Mouse (Mus musculus) kidney, adult 18-20 months (tissue): ENCODE measurements around the gene Olfr1248.
"Not testable (repeated sequence)": the region's sequence is repeated elsewhere in the genome, so short reads cannot be mapped to it uniquely, and the experiment has no call there.

Source experiments
- DNase-seq: peaks from one replicate; pipeline ENCODE4 v3.0.0; 2021

Gene Olfr1248

DNA sequence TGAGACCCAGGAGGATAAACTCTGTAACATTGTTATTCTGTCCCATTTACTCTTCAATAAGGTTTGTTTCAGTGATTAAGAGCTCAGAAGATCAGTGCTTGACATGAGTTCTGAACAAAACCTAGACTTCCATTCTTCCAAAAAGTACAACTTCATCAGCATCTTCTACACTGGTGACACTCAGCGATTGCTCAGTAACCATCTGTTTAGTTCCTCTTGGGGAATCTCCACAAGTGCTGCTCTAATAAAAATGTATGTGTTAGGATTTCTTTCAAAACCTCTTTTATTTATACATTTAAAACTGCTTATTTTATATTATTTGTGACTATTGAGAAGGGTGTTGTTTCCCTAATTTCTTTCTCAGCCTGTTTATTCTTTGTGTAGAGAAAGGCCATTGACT lies at the start of gene Olfr1248:
Gene Olfr1248, minus strand, starts transcription at position 101 of the 400 bp plus-strand sequence.
- not testable (repeated sequence) for DNase-seq

DNA sequence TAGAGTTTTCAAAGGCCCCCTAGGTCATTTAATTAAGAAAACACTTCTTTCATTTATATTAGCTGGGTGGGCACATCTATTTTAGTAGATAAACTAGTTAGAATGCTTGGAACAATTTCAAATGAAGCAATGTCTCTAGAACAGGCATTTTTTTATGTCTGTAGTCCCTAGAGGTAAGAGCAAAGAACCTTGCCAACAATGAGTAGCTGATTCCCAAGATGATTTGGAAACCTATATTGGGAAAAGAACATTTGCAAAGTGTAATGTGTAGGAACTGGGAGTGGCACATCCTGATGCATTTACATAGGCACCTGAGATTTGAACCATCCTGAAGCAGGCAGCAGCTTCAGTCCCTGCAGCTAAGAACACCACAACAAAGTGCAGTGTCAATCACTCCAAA lies 43.3 kb upstream of the Olfr1248 start, which contains the start of gene Olfr1250:
Gene Olfr1250, minus strand, starts transcription at position 101 of the 400 bp plus-strand sequence.
- no peak for DNase-seq

DNA sequence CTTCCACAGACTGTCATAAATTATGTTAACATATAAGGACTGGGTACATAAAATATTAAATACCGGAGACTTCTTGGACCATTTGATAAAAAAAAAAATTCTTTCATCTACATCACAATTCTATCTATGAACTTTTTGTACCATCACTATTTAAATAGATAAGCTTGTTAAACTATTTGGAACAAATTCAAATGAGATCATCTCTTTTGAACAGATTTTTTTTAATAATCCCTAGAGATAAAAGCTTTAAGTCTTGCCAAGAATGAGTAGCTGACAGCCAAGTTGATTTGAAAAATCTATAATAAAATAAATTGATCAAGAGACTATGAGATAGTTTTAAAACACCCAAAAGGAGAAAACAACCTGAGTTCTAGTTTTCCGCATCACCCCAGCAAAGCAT lies 16.8 kb upstream of the Olfr1248 start, which contains the start of gene Olfr1249:
Gene Olfr1249, minus strand, starts transcription at position 101 of the 400 bp plus-strand sequence.
- DNase-seq, result no peak

DNA sequence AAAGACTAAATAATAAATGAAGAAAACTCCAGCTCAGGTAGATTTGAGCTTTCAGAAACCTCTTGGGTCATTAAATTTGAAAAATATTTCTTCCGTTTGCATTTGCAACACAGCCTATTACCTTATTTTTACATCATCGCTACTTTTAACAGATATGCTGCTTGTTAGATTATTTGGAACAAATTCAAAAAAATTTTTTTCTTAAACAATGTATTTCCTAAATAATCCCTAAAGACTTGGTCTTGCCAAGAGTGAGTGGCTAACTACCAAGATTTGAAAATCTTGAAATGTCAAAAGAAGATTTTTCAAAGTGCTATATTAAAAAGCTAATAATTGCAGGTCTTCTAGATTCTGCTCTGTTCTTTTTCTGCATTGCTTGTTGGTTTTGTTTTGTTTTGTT lies 4.0 kb downstream of the Olfr1248 start, which contains the start of gene Olfr1247:
Gene Olfr1247, minus strand, starts transcription at position 101 of the 400 bp plus-strand sequence.
- no peak for DNase-seq

DNA sequence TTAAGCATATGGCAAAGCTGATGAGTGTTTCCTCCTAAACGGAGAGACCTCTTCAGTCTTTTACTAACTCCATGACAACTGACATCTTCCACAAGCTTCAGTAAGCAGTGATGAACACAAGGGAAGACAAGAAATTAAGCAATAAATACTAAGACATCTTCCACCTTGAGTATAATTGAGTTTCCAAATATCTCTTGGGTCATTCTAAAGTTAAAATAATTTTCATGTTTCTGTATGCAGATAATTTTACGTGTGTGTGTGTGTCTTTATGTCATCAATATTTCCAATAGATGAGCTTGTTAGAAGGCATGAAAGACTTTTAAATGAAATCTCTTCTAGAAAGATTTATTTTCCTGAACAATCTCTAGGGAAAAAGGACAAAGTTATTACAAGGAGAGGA lies 25.0 kb downstream of the Olfr1248 start, which contains the start of gene Olfr1246:
Gene Olfr1246, minus strand, starts transcription at position 101 of the 400 bp plus-strand sequence.
- no peak for DNase-seq

DNA sequence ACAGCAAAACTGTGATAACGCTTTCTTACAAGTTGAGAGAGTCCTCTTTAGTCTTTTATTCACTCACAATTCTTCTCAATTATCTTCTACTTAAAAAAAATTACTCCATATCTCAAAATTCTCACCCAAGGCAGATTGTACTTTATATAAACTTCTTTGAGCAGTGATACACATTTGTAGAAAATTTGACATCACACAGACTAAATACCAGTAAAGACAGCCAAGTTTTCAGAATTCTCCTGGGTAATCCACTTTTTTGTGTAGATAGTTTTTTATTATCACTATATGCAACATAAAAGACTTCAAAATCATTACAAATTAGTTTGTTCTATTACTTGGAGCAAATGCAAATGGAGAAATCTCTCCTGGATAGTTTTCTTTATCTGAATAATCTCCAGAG lies 39.7 kb downstream of the Olfr1248 start, which contains the start of gene Olfr1245:
Gene Olfr1245, minus strand, starts transcription at position 101 of the 400 bp plus-strand sequence.
- DNase-seq, result no peak
